Mouse (Mus musculus): Measurements from ENCODE around the gene Rnf133. TPM values are rescaled to one million over a fixed set of nuclear protein-coding genes. Genes with fewer than 3 reads are reported as not detected.

The Rnf133 gene
- not detected in 2 replicates for polyA plus RNA-seq (2014; fragmentation: Nextera tagmentation; extraction: Ambion mirVana)

GRCm38 (mm10) chr6:23650205-23650604 is at the start of gene Rnf133:
Rnf133 (minus strand) TSS chr6:23650305.
- H3K27me3 ChIP-seq (ENCODE audit: control insufficient read depth, insufficient read depth, low read length) = no peaks in the 10 kb centered on the region
- WGBS = 91% methylated on average over 2 of the region's 2 CpGs
- no peaks in the 10 kb centered on the region for H3K4me1 ChIP-seq (replicated peaks; ENCODE audit: control insufficient read depth, insufficient read depth, low read length)
- H3K9ac ChIP-seq (ENCODE audit: low read length) = no peak within 1 kb of the TSS
- no peak within 1 kb of the TSS for H3K4me3 ChIP-seq (ENCODE audit: low read depth, low read length)
- H3K36me3 ChIP-seq (ENCODE audit: control insufficient read depth, insufficient read depth, low read length) = no peaks in the 10 kb centered on the region
- H3K4me2 ChIP-seq (ENCODE audit: low read depth, low read length, severe bottlenecking) = no peak within 1 kb of the TSS
- no peak within 1 kb of the TSS for H3K27ac ChIP-seq (ENCODE audit: low read depth, low read length)
- ATAC-seq (replicated peaks; ENCODE audit: low FRiP score) (no peak), DNase-seq (ENCODE audit: low spot score) (no peak)
- H3K9me3 ChIP-seq (ENCODE audit: control insufficient read depth, low read length) = no peaks in the 10 kb centered on the region

DNA sequence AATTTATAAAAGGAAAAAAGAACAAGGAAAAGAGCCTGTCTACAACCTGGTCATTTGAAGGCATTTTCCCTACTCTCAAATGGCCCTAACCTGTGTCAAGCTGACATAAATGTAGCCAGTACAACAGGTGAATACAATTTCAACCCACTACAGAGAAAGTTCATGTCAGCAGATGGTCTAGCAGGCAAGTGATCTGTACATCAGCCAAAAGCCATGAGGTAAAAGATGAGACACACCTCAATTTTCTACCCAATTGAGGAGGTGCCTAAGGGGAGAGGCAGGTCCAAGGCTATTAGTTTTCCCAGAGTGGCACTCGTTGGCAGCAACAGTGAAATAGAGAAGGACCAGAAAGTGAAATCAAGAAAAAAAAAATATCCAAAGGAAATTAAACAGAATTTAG is 28.1 kb upstream of the Rnf133 start:
- no peak overlapping the region for H3K9ac ChIP-seq (ENCODE audit: low read length)
- H3K27ac ChIP-seq (ENCODE audit: low read depth, low read length) = no peak overlapping the region
- no peak overlapping the region for H3K4me3 ChIP-seq (ENCODE audit: low read depth, low read length)
- 81% methylated on average over 1 of the region's 1 CpGs for WGBS
- no peak overlapping the region for H3K4me2 ChIP-seq (ENCODE audit: low read depth, low read length, severe bottlenecking)
- no peak for ATAC-seq (replicated peaks; ENCODE audit: low FRiP score)
- DNase-seq (ENCODE audit: low spot score) = no peak
- no peaks in the 10 kb centered on the region for H3K9me3 ChIP-seq (ENCODE audit: control insufficient read depth, low read length)
- H3K27me3 ChIP-seq (ENCODE audit: control insufficient read depth, insufficient read depth, low read length) = no peaks in the 10 kb centered on the region
- no peaks in the 10 kb centered on the region for H3K4me1 ChIP-seq (replicated peaks; ENCODE audit: control insufficient read depth, insufficient read depth, low read length)
- H3K36me3 ChIP-seq (ENCODE audit: control insufficient read depth, insufficient read depth, low read length) = no peaks in the 10 kb centered on the region

DNA sequence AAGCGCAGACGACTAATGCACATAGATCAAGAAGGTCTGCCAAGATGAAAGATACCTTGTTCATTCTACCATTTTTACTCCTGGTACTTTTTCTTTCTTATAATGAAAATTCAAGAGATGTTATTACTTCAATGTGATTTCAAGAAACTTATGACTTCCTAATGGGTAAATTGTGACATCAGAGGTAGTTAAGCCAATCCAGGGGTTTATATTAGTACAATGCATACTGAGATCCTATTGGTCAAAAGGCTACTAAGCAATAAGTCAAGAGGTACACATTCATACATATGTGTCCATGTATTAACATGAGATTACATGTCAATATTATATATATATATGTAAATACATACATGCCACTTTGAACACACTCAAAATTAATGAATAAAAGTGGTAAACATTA is 4.9 kb upstream of the Rnf133 start, which contains the start of gene Rnf148:
Rnf148 (minus strand) TSS at position 101 of the 400 bp plus-strand sequence.
- Histone ChIP-seq H3K9me3 (ENCODE audit: control insufficient read depth, low read length) (no peaks in the 10 kb centered on the region), H3K36me3 (ENCODE audit: control insufficient read depth, insufficient read depth, low read length) (no peaks in the 10 kb centered on the region), H3K4me2 (ENCODE audit: low read depth, low read length, severe bottlenecking) (no peak within 1 kb of the TSS), H3K27ac (ENCODE audit: low read depth, low read length) (no peak within 1 kb of the TSS), H3K4me1 (replicated peaks; ENCODE audit: control insufficient read depth, insufficient read depth, low read length) (no peaks in the 10 kb centered on the region), H3K27me3 (ENCODE audit: control insufficient read depth, insufficient read depth, low read length) (no peaks in the 10 kb centered on the region), H3K4me3 (ENCODE audit: low read depth, low read length) (no peak within 1 kb of the TSS), H3K9ac (ENCODE audit: low read length) (no peak within 1 kb of the TSS)
- DNase-seq (ENCODE audit: low spot score) = no peak
- 97% methylated on average over 2 of the region's 2 CpGs for WGBS
- ATAC-seq (replicated peaks; ENCODE audit: low FRiP score) = no peak

DNA sequence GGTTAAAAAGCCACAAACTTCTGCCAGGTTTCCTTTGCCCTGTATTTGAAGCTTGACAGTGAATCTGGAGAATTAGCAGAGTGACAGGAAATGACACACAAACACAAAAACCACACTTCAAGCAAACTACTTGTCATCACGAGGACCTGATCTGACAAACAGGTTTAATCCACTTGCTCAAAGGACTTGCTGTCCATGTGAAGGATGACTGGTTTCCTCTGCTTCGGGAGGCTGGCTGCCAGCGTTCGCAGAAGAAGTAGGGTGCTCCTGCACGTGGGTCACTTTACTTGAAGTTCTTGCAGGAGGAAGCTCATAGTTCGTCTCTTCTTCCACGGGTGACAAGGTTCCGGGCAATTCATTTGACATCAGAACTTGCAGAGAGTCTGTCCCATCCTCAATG is 1.4 kb downstream of the Rnf133 start:
- ATAC-seq (replicated peaks; ENCODE audit: low FRiP score) = no peak
- no peak for DNase-seq (ENCODE audit: low spot score)
- Histone ChIP-seq H3K27ac (ENCODE audit: low read depth, low read length) (no peak overlapping the region), H3K27me3 (ENCODE audit: control insufficient read depth, insufficient read depth, low read length) (no peaks in the 10 kb centered on the region), H3K36me3 (ENCODE audit: control insufficient read depth, insufficient read depth, low read length) (no peaks in the 10 kb centered on the region), H3K4me2 (ENCODE audit: low read depth, low read length, severe bottlenecking) (no peak overlapping the region), H3K4me1 (replicated peaks; ENCODE audit: control insufficient read depth, insufficient read depth, low read length) (no peaks in the 10 kb centered on the region), H3K4me3 (ENCODE audit: low read depth, low read length) (no peak overlapping the region), H3K9me3 (ENCODE audit: control insufficient read depth, low read length) (no peaks in the 10 kb centered on the region), H3K9ac (ENCODE audit: low read length) (no peak overlapping the region)
- WGBS = 87% methylated on average over 8 of the region's 8 CpGs

DNA sequence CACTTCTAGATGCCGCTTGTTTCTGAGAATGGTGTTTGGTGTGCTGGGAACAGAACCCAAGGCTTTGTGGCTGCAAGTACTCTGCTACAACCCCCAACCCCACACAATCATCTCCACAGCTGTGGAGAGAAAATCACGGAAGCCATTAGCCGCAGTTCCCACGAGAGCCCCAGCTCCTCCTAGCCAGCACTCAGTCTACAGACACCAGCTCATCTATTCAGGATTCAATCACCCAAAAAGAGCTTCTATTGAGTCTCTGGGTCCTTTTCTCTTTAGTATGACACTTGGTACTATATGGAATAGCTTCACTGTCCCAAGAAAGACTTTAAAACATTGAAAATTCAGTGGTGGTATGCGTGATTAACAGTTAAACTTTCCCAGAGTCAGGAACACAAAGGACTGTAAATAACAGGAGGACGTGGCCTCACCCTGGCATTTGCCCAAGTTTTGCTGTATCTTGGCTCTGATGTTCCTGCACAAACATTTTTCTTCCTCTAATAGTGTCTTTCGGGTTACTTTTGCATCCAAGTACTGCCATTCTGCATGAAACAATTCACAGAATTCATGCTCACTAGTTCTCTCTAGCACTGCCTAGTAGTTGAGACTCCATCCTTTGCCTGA is 2.4 kb downstream of the Rnf133 start:
- H3K4me3 ChIP-seq (ENCODE audit: low read depth, low read length) = no peak overlapping the region
- no peak overlapping the region for H3K9ac ChIP-seq (ENCODE audit: low read length)
- 92% methylated on average over 7 of the region's 7 CpGs for WGBS
- no peaks in the 10 kb centered on the region for H3K4me1 ChIP-seq (replicated peaks; ENCODE audit: control insufficient read depth, insufficient read depth, low read length)
- DNase-seq (ENCODE audit: low spot score) (no peak), ATAC-seq (replicated peaks; ENCODE audit: low FRiP score) (no peak)
- H3K36me3 ChIP-seq (ENCODE audit: control insufficient read depth, insufficient read depth, low read length) = no peaks in the 10 kb centered on the region
- H3K9me3 ChIP-seq (ENCODE audit: control insufficient read depth, low read length) = no peaks in the 10 kb centered on the region
- H3K4me2 ChIP-seq (ENCODE audit: low read depth, low read length, severe bottlenecking) = no peak overlapping the region
- H3K27ac ChIP-seq (ENCODE audit: low read depth, low read length) = no peak overlapping the region
- no peaks in the 10 kb centered on the region for H3K27me3 ChIP-seq (ENCODE audit: control insufficient read depth, insufficient read depth, low read length)

- no peak for DNase-seq (ENCODE audit: low spot score)
- no peak overlapping the region for H3K4me3 ChIP-seq (ENCODE audit: low read depth, low read length)
- no peak overlapping the region for H3K27ac ChIP-seq (ENCODE audit: low read depth, low read length)
- H3K9me3 ChIP-seq (ENCODE audit: control insufficient read depth, low read length) = no peaks in the 10 kb centered on the region
- H3K9ac ChIP-seq (ENCODE audit: low read length) = no peak overlapping the region
- no peaks in the 10 kb centered on the region for H3K27me3 ChIP-seq (ENCODE audit: control insufficient read depth, insufficient read depth, low read length)
- H3K4me1 ChIP-seq (replicated peaks; ENCODE audit: control insufficient read depth, insufficient read depth, low read length) = no peaks in the 10 kb centered on the region
- ATAC-seq (replicated peaks; ENCODE audit: low FRiP score) = no peak
- WGBS = 85% methylated on average over 3 of the region's 3 CpGs
- no peaks in the 10 kb centered on the region for H3K36me3 ChIP-seq (ENCODE audit: control insufficient read depth, insufficient read depth, low read length)
- no peak overlapping the region for H3K4me2 ChIP-seq (ENCODE audit: low read depth, low read length, severe bottlenecking)
Measured at GRCm38 (mm10) chr6:23637081-23637480, 13.0 kb downstream of the Rnf133 start.

- Histone ChIP-seq H3K9ac (ENCODE audit: low read length) (no peak overlapping the region), H3K36me3 (ENCODE audit: control insufficient read depth, insufficient read depth, low read length) (no peaks in the 10 kb centered on the region), H3K27ac (ENCODE audit: low read depth, low read length) (no peak overlapping the region), H3K4me1 (replicated peaks; ENCODE audit: control insufficient read depth, insufficient read depth, low read length) (no peaks in the 10 kb centered on the region), H3K4me3 (ENCODE audit: low read depth, low read length) (no peak overlapping the region), H3K27me3 (ENCODE audit: control insufficient read depth, insufficient read depth, low read length) (no peaks in the 10 kb centered on the region), H3K9me3 (ENCODE audit: control insufficient read depth, low read length) (no peaks in the 10 kb centered on the region), H3K4me2 (ENCODE audit: low read depth, low read length, severe bottlenecking) (no peak overlapping the region)
- ATAC-seq (replicated peaks; ENCODE audit: low FRiP score) (no peak), DNase-seq (ENCODE audit: low spot score) (no peak)
- 90% methylated on average over 3 of the region's 3 CpGs for WGBS
Measured at GRCm38 (mm10) chr6:23635208-23635607, 14.9 kb downstream of the Rnf133 start.

DNA sequence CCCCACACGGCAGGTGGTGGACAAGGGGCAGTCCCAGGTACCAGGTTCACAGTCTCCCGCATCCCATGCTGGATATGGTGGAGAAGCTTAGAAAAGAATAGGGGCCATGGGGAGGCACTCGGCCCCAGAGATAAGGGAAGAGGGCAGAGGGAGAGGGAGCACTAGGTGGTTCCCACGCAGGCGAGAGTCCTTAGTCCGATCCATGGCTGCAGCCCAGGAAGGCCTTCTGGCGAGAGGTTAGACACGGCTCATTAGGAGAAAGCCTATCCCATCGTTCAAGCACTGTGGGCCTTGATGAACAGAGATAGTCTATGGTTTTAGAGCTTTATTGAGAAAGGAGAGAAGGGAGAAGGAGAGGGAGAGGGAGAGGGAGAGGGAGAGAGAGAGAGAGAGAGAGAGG is 16.1 kb downstream of the Rnf133 start:
- no peak overlapping the region for H3K4me2 ChIP-seq (ENCODE audit: low read depth, low read length, severe bottlenecking)
- no peak overlapping the region for H3K4me3 ChIP-seq (ENCODE audit: low read depth, low read length)
- no peaks in the 10 kb centered on the region for H3K4me1 ChIP-seq (replicated peaks; ENCODE audit: control insufficient read depth, insufficient read depth, low read length)
- H3K9ac ChIP-seq (ENCODE audit: low read length) = no peak overlapping the region
- no peaks in the 10 kb centered on the region for H3K36me3 ChIP-seq (ENCODE audit: control insufficient read depth, insufficient read depth, low read length)
- H3K9me3 ChIP-seq (ENCODE audit: control insufficient read depth, low read length) = no peaks in the 10 kb centered on the region
- DNase-seq (ENCODE audit: low spot score) = no peak
- no peak for ATAC-seq (replicated peaks; ENCODE audit: low FRiP score)
- no peaks in the 10 kb centered on the region for H3K27me3 ChIP-seq (ENCODE audit: control insufficient read depth, insufficient read depth, low read length)
- no peak overlapping the region for H3K27ac ChIP-seq (ENCODE audit: low read depth, low read length)
- 88% methylated on average over 9 of the region's 9 CpGs for WGBS

DNA sequence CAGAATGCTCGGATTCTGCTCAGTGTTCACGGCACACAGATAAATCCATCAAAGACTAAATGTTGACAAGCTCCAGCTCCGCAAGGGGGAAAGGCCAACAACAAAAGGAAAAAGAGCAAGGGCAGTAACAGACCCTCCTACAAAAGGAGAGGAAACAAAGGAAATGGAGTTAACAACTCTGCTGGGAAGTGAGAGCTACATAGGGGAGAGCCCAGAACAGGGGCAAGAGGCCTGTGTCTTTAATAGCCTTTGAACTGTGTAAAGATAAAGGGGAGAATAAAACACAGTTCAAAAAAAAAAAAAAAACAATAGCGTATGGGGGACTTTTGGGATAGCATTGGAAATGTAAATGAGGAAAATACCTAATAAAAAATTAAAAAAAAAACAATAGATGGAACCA is 19.6 kb downstream of the Rnf133 start:
- Histone ChIP-seq H3K27ac (ENCODE audit: low read depth, low read length) (no peak overlapping the region), H3K36me3 (ENCODE audit: control insufficient read depth, insufficient read depth, low read length) (no peaks in the 10 kb centered on the region), H3K4me3 (ENCODE audit: low read depth, low read length) (no peak overlapping the region), H3K27me3 (ENCODE audit: control insufficient read depth, insufficient read depth, low read length) (no peaks in the 10 kb centered on the region), H3K9ac (ENCODE audit: low read length) (no peak overlapping the region), H3K4me1 (replicated peaks; ENCODE audit: control insufficient read depth, insufficient read depth, low read length) (no peaks in the 10 kb centered on the region), H3K9me3 (ENCODE audit: control insufficient read depth, low read length) (no peaks in the 10 kb centered on the region), H3K4me2 (ENCODE audit: low read depth, low read length, severe bottlenecking) (no peak overlapping the region)
- WGBS = 14% methylated on average over 4 of the region's 4 CpGs
- ATAC-seq (replicated peaks; ENCODE audit: low FRiP score) = 0 out of 2 replicates have a peak, but pooled peaks have one; percentile 51
- DNase-seq (ENCODE audit: low spot score) = no peak
